Mouse (Mus musculus) layer of hippocampus, adult 2 months (tissue): ENCODE measurements around the gene Cklf. TPM values are rescaled to one million over a fixed set of nuclear protein-coding genes. Genes with fewer than 3 reads are reported as not detected.

ENCODE experiments used
- DNase-seq, 2 experiments: peaks; one replicate each; pipeline ENCODE4 v3.0.0; 2022; ENCODE audit warnings: low spot score in 2 of 2
- H3K27ac ChIP-seq: fragments of 200-600 bp; 2 replicates; pipeline ENCODE4 v1.8.1; 2022
- H3K4me3 ChIP-seq: fragments of 200-600 bp; 2 replicates; pipeline ENCODE4 v1.8.1; 2022; ENCODE audit warnings: mild to moderate bottlenecking
- CTCF ChIP-seq: fragments of 200-600 bp; conservative IDR thresholded peaks from 2 replicates; pipeline ENCODE4 v1.8.1; 2022; ENCODE audit warnings: antibody characterized with exemption, mild to moderate bottlenecking, moderate library complexity
- long read RNA-seq, 2 experiments: library from polyadenylated mRNA; stranded (forward); transcript quantifications; one replicate each; pipeline ENCODE4 v2.0.0; 2021; ENCODE audit warnings: borderline mapping rate in 2 of 2
- total RNA-seq, 2 experiments: library from RNA; stranded (reverse); gene quantifications; 2 replicates each; pipeline ENCODE4 v1.2.3; 2021

The Cklf gene
- 1 to 10 TPM; 8.0 to 8.7 TPM for total RNA-seq
- long read RNA-seq, experiment 1, partial matches to known transcripts, result 0 of 1 reads
- long read RNA-seq, experiment 1, other reads (novel, unspliced or antisense), result 0 of 1 reads
- long read RNA-seq, experiment 2, partial matches to known transcripts, result 0 of 5 reads
- long read RNA-seq, experiment 2, other reads (novel, unspliced or antisense), result 0 of 5 reads

DNA sequence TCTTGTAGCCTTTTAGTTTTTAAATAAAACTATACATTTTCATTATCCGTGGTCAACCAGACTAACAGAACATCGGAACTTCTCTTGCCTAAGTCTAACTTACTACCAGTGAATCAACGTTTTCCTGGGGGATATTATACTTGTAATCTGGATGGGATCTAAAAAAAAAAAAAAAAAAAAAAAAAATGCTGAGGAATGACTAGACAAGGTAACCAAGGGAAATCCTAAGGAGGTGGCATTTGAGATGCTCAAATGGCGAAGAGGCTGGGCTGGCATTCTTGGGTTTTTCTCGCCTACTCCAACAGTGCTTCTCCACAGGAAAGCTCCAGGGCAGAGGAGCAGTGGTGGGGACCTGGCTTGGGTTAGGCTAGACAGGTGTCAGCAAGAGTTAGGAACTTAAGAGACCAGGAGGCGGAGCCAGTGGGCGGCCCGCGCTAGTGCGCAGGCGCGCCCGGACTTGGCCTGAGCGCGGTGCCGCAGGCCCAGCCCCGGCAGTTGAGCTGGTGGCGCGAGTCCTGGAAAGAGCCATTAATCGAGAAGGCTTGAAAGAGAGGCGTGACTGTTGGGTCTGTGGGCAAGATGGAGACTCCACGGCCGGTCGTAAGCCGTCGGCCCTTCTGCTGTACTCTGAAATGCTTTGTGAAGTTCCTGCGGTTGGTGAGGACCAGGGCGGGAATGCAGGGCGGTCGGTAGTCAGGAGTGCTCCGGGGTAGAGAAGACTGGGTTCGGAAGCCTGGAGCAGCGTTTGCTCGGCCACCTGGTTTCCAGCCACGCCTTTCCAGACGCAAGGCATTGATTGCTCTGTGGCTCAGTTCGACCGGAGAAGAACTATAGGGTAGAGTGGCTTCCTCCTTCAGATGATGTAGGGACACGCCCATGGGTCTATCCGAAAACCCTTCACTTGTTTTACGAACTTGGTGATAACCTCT lies at the start of gene Cklf:
Gene Cklf, plus strand, starts transcription at position 423 of the 929 bp plus-strand sequence.
- peak; percentile 64 to 72 for DNase-seq
- peak; percentile 64 for TF ChIP-seq CTCF
- Histone ChIP-seq H3K4me3 (peak within 1 kb of the TSS; percentile 83), H3K27ac (peak within 1 kb of the TSS; percentile 15; the same call in 1 of the 2 replicates)

DNA sequence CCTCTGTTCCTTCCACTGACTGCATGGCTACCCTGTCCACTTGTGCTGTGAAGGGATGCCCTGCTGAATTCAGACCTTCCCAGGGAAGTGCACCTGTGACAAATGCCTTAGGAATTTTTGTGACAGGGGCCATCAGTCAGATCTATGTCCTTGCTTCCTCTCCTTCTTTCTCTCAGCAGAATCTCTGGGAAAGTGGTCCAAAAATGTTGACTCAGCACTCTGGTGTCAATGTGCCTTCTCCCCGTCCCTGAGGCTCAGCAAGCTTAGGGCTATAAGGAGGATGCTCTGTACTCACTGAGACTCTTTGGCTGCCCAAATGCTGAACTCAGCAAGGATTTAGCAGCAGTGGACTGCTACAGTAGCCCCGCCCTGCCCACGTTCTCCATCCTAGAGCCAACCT lies 49.0 kb upstream of the Cklf start:
- Histone ChIP-seq H3K27ac (no peak overlapping the region), H3K4me3 (no peak overlapping the region)
- no peak for TF ChIP-seq CTCF
- no peak for DNase-seq

GRCm38 (mm10) chr8:104202320-104202719 lies 48.3 kb upstream of the Cklf start:
- no peak for DNase-seq
- no peak for TF ChIP-seq CTCF
- no peak overlapping the region for H3K27ac ChIP-seq
- H3K4me3 ChIP-seq, result no peak overlapping the region

GRCm38 (mm10) chr8:104205292-104205691 lies 45.4 kb upstream of the Cklf start:
- Histone ChIP-seq H3K27ac (no peak overlapping the region), H3K4me3 (no peak overlapping the region)
- TF ChIP-seq CTCF, result no peak
- DNase-seq, result no peak

- no peak for DNase-seq
- no peak overlapping the region for H3K4me3 ChIP-seq
- no peak for TF ChIP-seq CTCF
- no peak overlapping the region for H3K27ac ChIP-seq
These were observed 33.1 kb upstream of the Cklf start for GRCm38 (mm10) chr8:104217601-104218000.

DNA sequence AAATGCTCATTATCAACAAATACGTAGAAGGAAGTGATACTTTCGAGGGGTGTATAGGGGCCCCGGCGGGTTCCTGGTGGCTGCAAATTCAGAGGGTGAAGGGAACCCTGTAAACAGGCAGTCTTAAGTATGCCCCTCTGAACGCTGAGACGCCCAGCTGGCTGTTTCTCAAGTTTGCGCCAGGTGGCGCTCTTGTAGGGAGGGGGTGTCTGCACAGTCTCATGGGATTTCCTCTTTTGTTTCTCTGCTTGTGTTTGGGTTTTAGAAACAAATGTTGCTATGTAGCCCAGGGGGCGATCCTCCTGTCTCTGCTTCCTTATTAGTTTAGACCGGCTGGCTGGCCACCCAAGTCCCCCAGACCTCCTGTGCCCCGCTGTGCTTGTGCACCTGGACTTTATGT lies 31.6 kb upstream of the Cklf start:
- no peak overlapping the region for H3K27ac ChIP-seq
- peak; percentile 84 for TF ChIP-seq CTCF
- no peak overlapping the region for H3K4me3 ChIP-seq
- DNase-seq, result peak; percentile 34 to 68

GRCm38 (mm10) chr8:104219806-104220205 lies 30.9 kb upstream of the Cklf start:
- no peak overlapping the region for H3K4me3 ChIP-seq
- H3K27ac ChIP-seq, result no peak overlapping the region
- DNase-seq, result peak; percentile 68 to 85
- TF ChIP-seq CTCF, result peak; percentile 92

- no peak for DNase-seq
- TF ChIP-seq CTCF, result no peak
- Histone ChIP-seq H3K27ac (no peak overlapping the region), H3K4me3 (no peak overlapping the region)
These were observed 23.6 kb upstream of the Cklf start for GRCm38 (mm10) chr8:104227048-104227447.

GRCm38 (mm10) chr8:104230377-104230776 lies 20.3 kb upstream of the Cklf start:
- Histone ChIP-seq H3K4me3 (no peak overlapping the region), H3K27ac (no peak overlapping the region)
- DNase-seq, result no peak
- no peak for TF ChIP-seq CTCF

GRCm38 (mm10) chr8:104232039-104232438 lies 18.6 kb upstream of the Cklf start:
- TF ChIP-seq CTCF, result no peak
- Histone ChIP-seq H3K4me3 (no peak overlapping the region), H3K27ac (no peak overlapping the region)
- DNase-seq, result no peak

GRCm38 (mm10) chr8:104232919-104233318 lies 17.7 kb upstream of the Cklf start:
- Histone ChIP-seq H3K4me3 (no peak overlapping the region), H3K27ac (no peak overlapping the region)
- no peak for DNase-seq
- TF ChIP-seq CTCF, result no peak

DNA sequence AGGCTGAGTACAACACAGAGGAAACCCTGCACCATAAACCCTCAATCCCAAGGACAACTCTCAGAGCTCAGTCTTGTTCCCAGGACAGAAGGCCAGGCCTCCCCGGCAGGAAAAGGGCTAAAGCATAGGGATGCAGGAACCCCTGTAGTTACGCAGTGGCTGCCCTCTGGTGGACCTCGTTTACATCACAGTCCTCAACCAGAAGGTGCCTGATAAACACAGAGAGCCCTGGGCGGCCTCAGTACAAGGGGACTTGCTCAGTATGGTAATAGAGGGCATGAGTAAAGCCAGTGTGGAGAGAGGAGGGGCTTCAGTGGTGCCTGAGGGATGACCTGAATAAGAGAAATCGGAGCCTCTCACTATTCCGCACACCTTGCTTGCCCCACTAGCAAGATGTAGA lies 16.1 kb upstream of the Cklf start:
- Histone ChIP-seq H3K4me3 (no peak overlapping the region), H3K27ac (no peak overlapping the region)
- no peak for DNase-seq
- peak; percentile 55 for TF ChIP-seq CTCF

DNA sequence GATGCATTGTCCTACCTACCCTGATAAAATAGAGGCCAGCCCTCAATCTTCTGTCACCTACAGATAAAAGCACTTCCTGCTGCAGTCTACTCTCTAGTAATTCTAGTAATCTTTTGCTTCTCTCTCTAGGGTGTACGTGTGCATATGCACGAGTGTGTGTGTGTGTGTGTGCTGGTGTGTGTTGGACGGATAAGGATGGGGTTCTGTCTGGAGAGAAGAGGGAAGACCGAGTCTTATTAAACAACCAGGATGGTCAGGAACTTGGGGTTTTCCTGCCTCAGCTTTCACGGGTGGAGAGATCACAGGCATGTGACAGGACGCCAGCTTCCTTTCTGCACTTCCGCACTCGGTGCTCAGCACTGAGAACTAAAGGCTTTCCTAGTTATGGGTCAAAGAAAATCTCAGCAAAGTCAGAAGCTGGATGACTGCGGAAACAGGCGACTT lies 11.2 kb upstream of the Cklf start:
- H3K27ac ChIP-seq, result no peak overlapping the region
- TF ChIP-seq CTCF, result no peak
- DNase-seq, result no peak
- no peak overlapping the region for H3K4me3 ChIP-seq
